Mouse (Mus musculus) limb, embryonic 14.5 days (tissue): ENCODE measurements around the gene Fmod. TPM values are rescaled to one million over a fixed set of nuclear protein-coding genes. Genes with fewer than 3 reads are reported as not detected.

Experiments
- ATAC-seq: fragments of 200-750 bp; cut with Nextera tagmentation; 2 replicates; pipeline ENCODE4 v1.8.0; 2017; ENCODE audit warnings: low read depth, moderate number of reproducible peaks, moderate TSS enrichment; ENCODE audit not compliant: low FRiP score
- DNase-seq: peaks from one replicate; pipeline ENCODE4 v3.0.0-alpha.2; 2015; ENCODE audit warnings: low spot score
- H3K27ac ChIP-seq: fragments of 300-500 bp; sonication (generic); replicated peaks from 2 replicates; pipeline ENCODE4 v1.5.1; 2014; ENCODE audit warnings: low read depth, mild to moderate bottlenecking, low read length, moderate library complexity, mixed read lengths
- H3K27me3 ChIP-seq: fragments of 300-500 bp; sonication (generic); 2 replicates; pipeline ENCODE4 v1.6.1; 2014; ENCODE audit warnings: low read length, mixed read lengths; ENCODE audit not compliant: control insufficient read depth, insufficient read depth
- H3K36me3 ChIP-seq: fragments of 300-500 bp; sonication (generic); 2 replicates; pipeline ENCODE4 v1.6.1; 2014; ENCODE audit warnings: mild to moderate bottlenecking, low read length, moderate library complexity, mixed read lengths; ENCODE audit not compliant: control insufficient read depth, insufficient read depth
- H3K4me1 ChIP-seq: fragments of 300-500 bp; sonication (generic); 2 replicates; pipeline ENCODE4 v1.6.1; 2014; ENCODE audit warnings: antibody characterized with exemption, low read length, mixed read lengths; ENCODE audit not compliant: control insufficient read depth, insufficient read depth
- H3K4me2 ChIP-seq: fragments of 300-500 bp; sonication (generic); replicated peaks from 2 replicates; pipeline ENCODE4 v1.6.1; 2014; ENCODE audit warnings: low read depth, mild to moderate bottlenecking, low read length, moderate library complexity; ENCODE audit not compliant: severe bottlenecking
- H3K4me3 ChIP-seq: fragments of 300-500 bp; sonication (generic); replicated peaks from 2 replicates; pipeline ENCODE4 v1.5.1; 2014; ENCODE audit warnings: low read length
- H3K9ac ChIP-seq: fragments of 300-500 bp; sonication (generic); 2 replicates; pipeline ENCODE4 v1.6.1; 2014; ENCODE audit warnings: mild to moderate bottlenecking, low read depth, low read length, moderate library complexity; ENCODE audit not compliant: severe bottlenecking
- H3K9me3 ChIP-seq: fragments of 300-500 bp; sonication (generic); 2 replicates; pipeline ENCODE4 v1.6.1; 2016; ENCODE audit warnings: low read length; ENCODE audit not compliant: control insufficient read depth
- POLR2A ChIP-seq: fragments of 200-500 bp; IDR thresholded peaks from 2 replicates; pipeline ENCODE4 v1.8.0; 2012; ENCODE audit warnings: inconsistent platforms, mild to moderate bottlenecking, moderate library complexity, borderline replicate concordance; ENCODE audit not compliant: insufficient read depth, insufficient read length; ENCODE audit errors: extremely low read depth
- WGBS: fragments of 180-500 bp; shearing (Covaris S2); extraction: QIAGEN DNeasy Blood & Tissue Kit; methylation state at CpG from one replicate; pipeline ENCODE4 v1.1.7; 2014; 5-methylcytosine and 5-hydroxymethylcytosine counted together
- polyA plus RNA-seq, 2 experiments: library from polyadenylated mRNA; depleted of rRNA in 1 of 2; stranded (reverse) in 1 of 2; unstranded in 1 of 2; fragments of >200 nt; fragmentation: Nextera tagmentation in 1 of 2; extraction: Ambion mirVana in 1 of 2; gene quantifications; 2 replicates each; pipeline versions ENCODE4 v1.2.1 to v1.2.3; 2012 to 2014

The Fmod gene
- polyA plus RNA-seq, 2 experiments: 75.1 to 86.7 TPM

- no peak for ATAC-seq
- Histone ChIP-seq H3K27ac (no peak overlapping the region), H3K27me3 (no peaks in the 10 kb centered on the region), H3K9me3 (no peaks in the 10 kb centered on the region), H3K9ac (no peak overlapping the region), H3K4me2 (no peak overlapping the region), H3K36me3 (peaks cover 18% of the 10 kb centered on the region), H3K4me3 (no peak overlapping the region), H3K4me1 (peaks cover 36% of the 10 kb centered on the region)
- TF ChIP-seq POLR2A: no peak
- DNase-seq: no peak
- 80% methylated on average over 4 of the region's 4 CpGs for WGBS
Observed at GRCm38 (mm10) chr1:134080406-134080805, 43.4 kb downstream of the Fmod start.

GRCm38 (mm10) chr1:134080881-134081450 is 43.9 kb downstream of the Fmod start:
- no peak for DNase-seq
- ATAC-seq: no peak
- no peaks in the 10 kb centered on the region for H3K27me3 ChIP-seq
- H3K4me1 ChIP-seq: peaks cover 33% of the 10 kb centered on the region
- 84% methylated on average over 5 of the region's 5 CpGs for WGBS
- no peak overlapping the region for H3K27ac ChIP-seq
- H3K36me3 ChIP-seq: peaks cover 12% of the 10 kb centered on the region
- no peak overlapping the region for H3K9ac ChIP-seq
- no peak overlapping the region for H3K4me2 ChIP-seq
- H3K4me3 ChIP-seq: no peak overlapping the region
- TF ChIP-seq POLR2A: no peak
- H3K9me3 ChIP-seq: no peaks in the 10 kb centered on the region

- DNase-seq (peak; percentile 44), ATAC-seq (no peak)
- no peaks in the 10 kb centered on the region for H3K9me3 ChIP-seq
- no peak overlapping the region for H3K27ac ChIP-seq
- no peak overlapping the region for H3K4me3 ChIP-seq
- peaks cover 26% of the 10 kb centered on the region for H3K4me1 ChIP-seq
- no peaks in the 10 kb centered on the region for H3K36me3 ChIP-seq
- TF ChIP-seq POLR2A: no peak
- no peak overlapping the region; the same call in 1 of the 2 replicates for H3K9ac ChIP-seq
- no peak overlapping the region for H3K4me2 ChIP-seq
- WGBS: 51% methylated on average over 11 of the region's 11 CpGs
- no peaks in the 10 kb centered on the region for H3K27me3 ChIP-seq
Observed at GRCm38 (mm10) chr1:134082987-134083516, 46.0 kb downstream of the Fmod start.

- DNase-seq: no peak
- no peaks in the 10 kb centered on the region for H3K9me3 ChIP-seq
- no peak for TF ChIP-seq POLR2A
- H3K27ac ChIP-seq: no peak overlapping the region
- no peaks in the 10 kb centered on the region for H3K27me3 ChIP-seq
- no peak overlapping the region for H3K9ac ChIP-seq
- H3K4me3 ChIP-seq: no peak overlapping the region
- whole genome bisulfite sequencing: 77% methylated on average over 8 of the region's 8 CpGs
- no peaks in the 10 kb centered on the region for H3K36me3 ChIP-seq
- no peak for ATAC-seq
- no peak overlapping the region for H3K4me2 ChIP-seq
- H3K4me1 ChIP-seq: peaks cover 23% of the 10 kb centered on the region
Observed at GRCm38 (mm10) chr1:134083676-134084075, 46.6 kb downstream of the Fmod start.

- TF ChIP-seq POLR2A: no peak
- Histone ChIP-seq H3K9me3 (no peaks in the 10 kb centered on the region), H3K4me3 (no peak overlapping the region), H3K36me3 (no peaks in the 10 kb centered on the region), H3K27ac (no peak overlapping the region), H3K27me3 (no peaks in the 10 kb centered on the region), H3K4me2 (no peak overlapping the region), H3K9ac (no peak overlapping the region), H3K4me1 (peaks cover 23% of the 10 kb centered on the region)
- WGBS: 90% methylated on average over 3 of the region's 3 CpGs
- DNase-seq (no peak), ATAC-seq (no peak)
Observed at GRCm38 (mm10) chr1:134084128-134084527, 47.1 kb downstream of the Fmod start.

GRCm38 (mm10) chr1:134086017-134086416 is 49.0 kb downstream of the Fmod start:
- Histone ChIP-seq H3K27ac (no peak overlapping the region), H3K9me3 (no peaks in the 10 kb centered on the region), H3K36me3 (no peaks in the 10 kb centered on the region), H3K9ac (no peak overlapping the region), H3K4me1 (peaks cover 21% of the 10 kb centered on the region), H3K4me3 (no peak overlapping the region), H3K4me2 (no peak overlapping the region), H3K27me3 (no peaks in the 10 kb centered on the region)
- ATAC-seq (no peak), DNase-seq (no peak)
- 31% methylated on average over 3 of the region's 3 CpGs for WGBS
- no peak for TF ChIP-seq POLR2A
